Mouse (Mus musculus): ENCODE data around the gene Chrm5.

The Chrm5 gene

GRCm38 (mm10) chr2:112480669-112481068 lies at the start of gene Chrm5:
TSS of gene Chrm5 (minus strand) at chr2:112480769.
- no peak for DNase-seq (ENCODE audit: low read depth, low spot score)

- no peak for DNase-seq (ENCODE audit: low read depth, low spot score)
Measured at GRCm38 (mm10) chr2:112526933-112527332, 46.4 kb upstream of the Chrm5 start.

- no peak for DNase-seq (ENCODE audit: low read depth, low spot score)
Measured at GRCm38 (mm10) chr2:112520526-112521482, 40.2 kb upstream of the Chrm5 start.

GRCm38 (mm10) chr2:112518541-112518940 lies 38.0 kb upstream of the Chrm5 start:
- DNase-seq (ENCODE audit: low read depth, low spot score), result no peak

GRCm38 (mm10) chr2:112517218-112517617 lies 36.6 kb upstream of the Chrm5 start:
- no peak for DNase-seq (ENCODE audit: low read depth, low spot score)

- DNase-seq (ENCODE audit: low read depth, low spot score), result no peak
Measured at GRCm38 (mm10) chr2:112516728-112517127, 36.2 kb upstream of the Chrm5 start.

- no peak for DNase-seq (ENCODE audit: low read depth, low spot score)
Measured at GRCm38 (mm10) chr2:112513036-112513435, 32.5 kb upstream of the Chrm5 start.

- DNase-seq (ENCODE audit: low read depth, low spot score), result no peak
Measured at GRCm38 (mm10) chr2:112510140-112510539, 29.6 kb upstream of the Chrm5 start.

GRCm38 (mm10) chr2:112507444-112507843 lies 26.9 kb upstream of the Chrm5 start:
- DNase-seq (ENCODE audit: low read depth, low spot score), result no peak

GRCm38 (mm10) chr2:112506841-112507435 lies 26.4 kb upstream of the Chrm5 start:
- DNase-seq (ENCODE audit: low read depth, low spot score), result no peak

- no peak for DNase-seq (ENCODE audit: low read depth, low spot score)
Measured at GRCm38 (mm10) chr2:112503978-112504377, 23.4 kb upstream of the Chrm5 start.

GRCm38 (mm10) chr2:112501209-112501608 lies 20.6 kb upstream of the Chrm5 start:
- DNase-seq (ENCODE audit: low read depth, low spot score), result peak; percentile 71

- peak; percentile 80 for DNase-seq (ENCODE audit: low read depth, low spot score)
Measured at GRCm38 (mm10) chr2:112497851-112498250, 17.3 kb upstream of the Chrm5 start.

GRCm38 (mm10) chr2:112493539-112494260 lies 13.1 kb upstream of the Chrm5 start:
- no peak for DNase-seq (ENCODE audit: low read depth, low spot score)

- no peak for DNase-seq (ENCODE audit: low read depth, low spot score)
Measured at GRCm38 (mm10) chr2:112492856-112493538, 12.4 kb upstream of the Chrm5 start, which contains the start of gene Aven. TSS of gene Aven (plus strand) at chr2:112492964.

- no peak for DNase-seq (ENCODE audit: low read depth, low spot score)
Measured at GRCm38 (mm10) chr2:112492431-112492855, 11.9 kb upstream of the Chrm5 start.

- DNase-seq (ENCODE audit: low read depth, low spot score), result no peak
Measured at GRCm38 (mm10) chr2:112491629-112492028, 11.1 kb upstream of the Chrm5 start.

GRCm38 (mm10) chr2:112490483-112491196 lies 10.1 kb upstream of the Chrm5 start:
- DNase-seq (ENCODE audit: low read depth, low spot score), result no peak

- no peak for DNase-seq (ENCODE audit: low read depth, low spot score)
Measured at GRCm38 (mm10) chr2:112484886-112485285, 4.3 kb upstream of the Chrm5 start.

- DNase-seq (ENCODE audit: low read depth, low spot score), result no peak
Measured at GRCm38 (mm10) chr2:112483334-112483651, 2.7 kb upstream of the Chrm5 start.

Data from WW6 (cell line).